Mouse (Mus musculus): Measurements from ENCODE around the gene Foxa3. TPM values are rescaled to one million over a fixed set of nuclear protein-coding genes. Genes with fewer than 3 reads are reported as not detected.

Gene Foxa3
- polyA plus RNA-seq, 1 experiment from 2014 or later, result 0.62 TPM

DNA sequence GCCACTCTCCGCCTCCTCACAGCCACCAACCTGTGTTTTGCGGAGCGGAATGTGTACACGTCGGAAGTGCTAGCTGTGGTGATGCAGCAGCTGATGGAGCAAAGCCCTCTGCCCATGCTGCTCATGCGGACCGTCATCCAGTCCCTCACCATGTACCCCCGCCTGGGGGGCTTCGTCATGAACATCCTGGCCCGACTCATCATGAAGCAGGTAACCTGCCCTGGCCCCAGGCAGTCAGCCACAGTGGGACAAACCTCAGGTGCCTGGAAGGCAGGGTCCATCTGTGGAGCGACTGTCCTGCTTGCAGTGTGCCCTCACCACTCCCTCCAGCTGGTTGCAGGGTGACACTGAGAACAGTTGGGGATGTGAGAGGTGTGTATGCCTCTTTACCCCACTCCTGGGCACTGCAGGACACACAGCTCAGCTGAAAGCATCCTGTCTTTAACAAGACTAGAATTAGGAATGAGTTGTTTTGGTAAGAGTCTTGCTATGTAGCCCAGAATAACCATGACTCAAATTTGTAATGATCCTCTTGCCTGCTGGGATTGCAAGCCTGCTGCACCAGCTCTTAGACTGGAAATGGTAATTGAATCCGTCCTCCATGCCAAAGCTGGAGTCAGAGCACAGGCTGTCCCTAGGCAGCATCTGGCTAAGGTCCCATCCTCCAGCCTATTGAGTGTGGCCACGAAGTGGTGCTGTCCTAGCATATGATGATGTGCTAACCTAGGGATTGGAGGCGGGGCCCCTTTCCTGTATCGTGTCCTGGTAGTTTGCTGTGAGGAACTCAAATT is 29.2 kb upstream of the Foxa3 start:
- H3K4me3 ChIP-seq, result no peak overlapping the region
- H3K27ac ChIP-seq, result no peak overlapping the region
- 87% methylated on average over 15 of the region's 15 CpGs for WGBS
- no peaks in the 10 kb centered on the region for H3K9me3 ChIP-seq
- ATAC-seq (ENCODE audit: insufficient number of reproducible peaks, insufficient read depth, low FRiP score, low TSS enrichment, low read depth), result no peak
- H3K4me2 ChIP-seq, result no peak overlapping the region
- peaks cover 70% of the 10 kb centered on the region for H3K36me3 ChIP-seq
- no peak overlapping the region for H3K9ac ChIP-seq
- H3K4me1 ChIP-seq, result peaks cover 10% of the 10 kb centered on the region
- H3K27me3 ChIP-seq, result no peaks in the 10 kb centered on the region

DNA sequence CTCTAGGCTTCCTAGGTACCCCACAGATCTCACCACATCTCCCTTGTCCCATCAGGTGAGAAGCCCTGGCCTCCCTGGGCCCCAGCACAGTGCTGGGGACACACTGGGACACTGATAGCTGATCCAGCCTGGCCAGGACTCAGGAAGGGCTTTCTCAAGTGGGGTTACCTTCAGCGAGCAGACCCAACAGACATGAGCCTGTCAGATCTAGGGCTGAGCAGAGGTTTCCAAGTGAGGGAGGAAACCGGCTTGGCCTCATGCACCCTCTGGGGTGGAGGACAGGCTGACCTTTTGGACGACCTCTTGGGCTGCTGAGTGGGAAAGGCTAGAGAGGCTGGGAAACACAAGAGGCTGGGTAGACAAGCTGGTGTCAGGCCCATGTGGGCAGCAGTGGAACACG is 27.8 kb upstream of the Foxa3 start:
- 68% methylated on average over 4 of the region's 4 CpGs for WGBS
- H3K36me3 ChIP-seq, result peaks cover 84% of the 10 kb centered on the region

DNA sequence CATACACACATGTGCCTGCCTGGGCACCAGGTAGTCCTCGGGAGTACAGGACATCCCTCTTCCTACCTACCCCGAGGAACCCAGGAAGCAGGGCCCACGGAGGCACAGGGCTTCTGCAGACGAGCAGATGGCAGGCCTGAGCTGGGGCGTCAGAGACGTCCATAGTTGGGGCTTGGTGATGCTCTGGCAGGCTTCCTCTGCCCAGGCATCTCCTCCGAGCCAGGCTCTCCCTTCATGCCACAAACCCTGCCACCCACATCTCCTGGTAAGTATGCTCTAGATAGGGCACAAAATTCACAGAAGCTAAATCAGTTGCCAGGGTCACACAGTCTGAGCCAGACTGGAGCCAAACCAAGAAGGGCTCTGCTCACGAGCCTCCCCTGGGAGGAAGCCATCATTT is 26.8 kb upstream of the Foxa3 start:
- no peak overlapping the region for H3K4me2 ChIP-seq
- H3K9ac ChIP-seq, result 0 out of 2 replicates have a peak overlapping the region, but pooled peaks have one; percentile 21
- ATAC-seq (ENCODE audit: insufficient number of reproducible peaks, insufficient read depth, low FRiP score, low TSS enrichment, low read depth), result no peak
- H3K4me3 ChIP-seq, result no peak overlapping the region
- WGBS, result 83% methylated on average over 8 of the region's 8 CpGs
- no peaks in the 10 kb centered on the region for H3K9me3 ChIP-seq
- H3K4me1 ChIP-seq, result peaks cover 10% of the 10 kb centered on the region
- H3K27me3 ChIP-seq, result no peaks in the 10 kb centered on the region
- no peak overlapping the region for H3K27ac ChIP-seq
- H3K36me3 ChIP-seq, result peaks cover 89% of the 10 kb centered on the region

More for the DNA sequence above, 27.8 kb upstream of the Foxa3 start:
- H3K4me1 ChIP-seq, result peaks cover 10% of the 10 kb centered on the region
- no peaks in the 10 kb centered on the region for H3K9me3 ChIP-seq
- H3K9ac ChIP-seq, result no peak overlapping the region
- no peaks in the 10 kb centered on the region for H3K27me3 ChIP-seq
- no peak for ATAC-seq (ENCODE audit: insufficient number of reproducible peaks, insufficient read depth, low FRiP score, low TSS enrichment, low read depth)
- H3K27ac ChIP-seq, result no peak overlapping the region
- no peak overlapping the region for H3K4me3 ChIP-seq
- no peak overlapping the region for H3K4me2 ChIP-seq

DNA sequence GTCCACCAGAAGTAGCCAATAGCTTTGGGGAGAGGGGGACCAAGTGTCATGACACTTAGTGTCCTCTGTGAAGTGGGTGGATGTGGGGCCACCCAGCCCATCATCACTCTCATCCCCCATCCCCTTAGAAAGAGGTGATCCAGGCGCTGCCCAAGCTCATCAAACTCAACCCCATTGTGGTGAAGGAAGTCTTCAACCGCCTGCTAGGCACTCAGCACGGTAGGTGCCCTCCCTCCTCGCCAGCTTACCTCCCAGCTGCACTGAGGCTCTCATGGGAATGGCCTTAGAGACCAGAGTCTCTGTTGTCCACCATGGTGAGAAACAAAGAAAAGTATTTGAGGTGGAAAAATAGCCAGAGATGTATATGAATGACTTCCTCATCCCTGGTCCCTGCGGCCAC is 25.9 kb upstream of the Foxa3 start:
- Histone ChIP-seq H3K4me3 (no peak overlapping the region), H3K27me3 (no peaks in the 10 kb centered on the region), H3K9ac (no peak overlapping the region), H3K36me3 (peaks cover 97% of the 10 kb centered on the region), H3K4me1 (peaks cover 4% of the 10 kb centered on the region), H3K4me2 (no peak overlapping the region), H3K9me3 (no peaks in the 10 kb centered on the region), H3K27ac (no peak overlapping the region)
- WGBS, result 92% methylated on average over 5 of the region's 5 CpGs
- ATAC-seq (ENCODE audit: insufficient number of reproducible peaks, insufficient read depth, low FRiP score, low TSS enrichment, low read depth), result no peak

DNA sequence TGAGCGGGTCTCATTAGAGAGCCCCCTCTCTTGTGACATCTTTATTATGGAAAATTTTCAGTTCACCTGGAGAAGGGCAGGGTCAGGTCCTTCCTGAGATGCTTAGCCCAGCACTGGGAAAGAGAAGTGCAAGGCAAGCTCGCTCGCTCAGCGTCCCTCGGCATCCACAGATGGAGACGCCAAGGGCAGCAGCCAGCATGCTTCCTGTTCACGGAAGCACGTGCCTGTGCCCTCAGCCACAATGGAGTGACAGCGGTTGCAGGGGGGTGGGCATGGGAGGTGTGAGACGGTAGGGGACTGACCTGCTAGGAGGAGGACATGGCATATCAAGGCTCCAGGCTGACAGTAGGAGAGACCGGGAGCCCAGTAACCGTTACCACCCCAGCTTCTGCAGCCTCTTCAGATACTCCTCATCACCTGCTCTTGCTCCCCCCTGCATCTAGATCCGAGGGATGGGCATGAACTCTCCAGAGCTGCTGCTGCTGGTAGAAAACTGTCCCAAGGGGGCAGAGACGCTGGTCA is 24.7 kb upstream of the Foxa3 start:
- no peak overlapping the region for H3K4me2 ChIP-seq
- no peaks in the 10 kb centered on the region for H3K4me1 ChIP-seq
- no peak overlapping the region for H3K4me3 ChIP-seq
- no peak overlapping the region for H3K27ac ChIP-seq
- H3K27me3 ChIP-seq, result no peaks in the 10 kb centered on the region
- peaks cover 99% of the 10 kb centered on the region for H3K36me3 ChIP-seq
- peak overlapping the region; percentile 16; the same call in 1 of the 2 replicates for H3K9ac ChIP-seq
- no peak for ATAC-seq (ENCODE audit: insufficient number of reproducible peaks, insufficient read depth, low FRiP score, low TSS enrichment, low read depth)
- H3K9me3 ChIP-seq, result no peaks in the 10 kb centered on the region
- 90% methylated on average over 14 of the region's 14 CpGs for WGBS

DNA sequence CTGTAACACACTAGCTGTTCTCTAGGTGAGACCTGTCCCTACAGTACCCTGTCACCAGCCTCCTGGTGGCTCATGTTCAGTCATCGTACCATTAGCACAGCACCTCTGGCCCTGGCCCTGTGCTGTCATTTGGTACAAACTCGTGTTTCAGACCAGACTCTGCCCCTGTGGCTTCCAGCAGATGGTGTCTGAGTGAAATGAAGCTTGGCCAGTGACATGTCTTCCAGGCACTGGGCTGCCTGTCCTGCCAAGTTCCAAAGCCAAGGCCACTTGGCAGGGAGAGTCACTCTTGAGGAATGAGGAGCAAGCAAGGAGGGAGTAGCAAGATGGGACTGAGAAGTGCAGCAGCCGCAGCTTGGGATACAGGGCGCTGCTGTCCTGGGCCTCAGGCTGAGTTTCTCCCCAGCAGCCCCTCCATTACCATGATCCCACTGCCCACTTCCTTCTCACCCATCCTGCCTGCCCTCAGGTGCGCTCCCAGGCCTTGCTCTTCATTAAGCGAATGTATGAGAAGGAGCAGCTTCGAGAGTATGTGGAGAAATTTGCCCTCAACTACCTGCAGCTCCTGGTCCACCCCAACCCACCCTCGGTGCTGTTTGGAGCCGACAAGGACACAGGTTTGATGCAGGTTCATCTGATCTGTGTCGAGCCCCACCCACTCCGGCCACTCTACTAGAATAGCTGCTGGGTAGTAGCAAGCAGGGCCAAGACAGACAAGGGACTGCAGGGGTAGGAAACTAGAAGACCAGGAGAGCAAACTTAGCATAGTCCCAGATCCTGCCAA is 23.1 kb upstream of the Foxa3 start:
- no peak overlapping the region for H3K4me2 ChIP-seq
- ATAC-seq (ENCODE audit: insufficient number of reproducible peaks, insufficient read depth, low FRiP score, low TSS enrichment, low read depth), result no peak
- WGBS, result 85% methylated on average over 11 of the region's 11 CpGs
- H3K27ac ChIP-seq, result no peak overlapping the region
- no peaks in the 10 kb centered on the region for H3K27me3 ChIP-seq
- H3K4me1 ChIP-seq, result no peaks in the 10 kb centered on the region
- H3K4me3 ChIP-seq, result no peak overlapping the region
- peaks cover 99% of the 10 kb centered on the region for H3K36me3 ChIP-seq
- H3K9ac ChIP-seq, result 0 out of 2 replicates have a peak overlapping the region, but pooled peaks have one; percentile 16
- H3K9me3 ChIP-seq, result no peaks in the 10 kb centered on the region

DNA sequence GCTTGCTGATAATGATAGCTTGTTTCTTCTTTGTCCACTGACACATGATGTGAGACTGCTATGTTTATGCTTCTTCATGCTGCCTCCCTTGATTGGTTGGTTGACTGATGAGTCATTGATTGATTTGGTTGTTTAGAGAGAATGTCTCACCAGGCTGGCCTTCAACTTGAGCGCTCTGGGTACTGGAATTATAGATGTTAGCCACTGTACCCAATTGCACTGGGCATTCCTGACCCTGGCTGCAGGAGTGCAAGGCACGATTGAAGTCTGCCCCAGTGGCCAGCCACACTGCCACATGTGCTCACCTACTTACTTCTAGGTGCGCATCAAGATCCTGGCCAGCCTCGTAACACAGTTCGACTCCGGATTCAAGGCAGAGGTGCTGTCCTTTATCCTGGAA is 21.3 kb upstream of the Foxa3 start:
- H3K4me2 ChIP-seq, result no peak overlapping the region
- no peaks in the 10 kb centered on the region for H3K9me3 ChIP-seq
- no peaks in the 10 kb centered on the region for H3K4me1 ChIP-seq
- H3K9ac ChIP-seq, result no peak overlapping the region
- no peak for ATAC-seq (ENCODE audit: insufficient number of reproducible peaks, insufficient read depth, low FRiP score, low TSS enrichment, low read depth)
- H3K27ac ChIP-seq, result no peak overlapping the region
- H3K4me3 ChIP-seq, result no peak overlapping the region
- peaks cover 100% of the 10 kb centered on the region for H3K36me3 ChIP-seq
- H3K27me3 ChIP-seq, result no peaks in the 10 kb centered on the region
- WGBS, result 98% methylated on average over 6 of the region's 6 CpGs

DNA sequence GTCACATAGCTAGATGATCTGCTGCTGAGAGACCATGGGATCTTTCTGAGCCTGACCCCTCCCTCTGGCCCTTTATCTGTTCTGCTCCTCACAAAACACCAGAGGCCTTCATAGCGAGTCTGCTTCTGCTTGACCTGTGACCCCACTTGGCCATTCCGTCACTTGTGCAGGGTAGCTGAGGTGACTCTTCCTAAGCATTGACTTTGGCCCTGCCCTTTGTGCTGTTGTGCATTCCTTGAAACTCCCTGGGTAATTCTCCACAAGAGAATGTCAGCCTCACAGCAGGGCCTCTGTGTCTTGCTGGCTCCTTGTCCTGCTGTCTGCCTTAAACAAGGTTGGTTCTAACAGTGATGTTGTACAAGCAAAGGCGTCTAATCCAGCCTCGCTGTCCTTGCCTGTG is 8.3 kb upstream of the Foxa3 start:
- no peaks in the 10 kb centered on the region for H3K9me3 ChIP-seq
- H3K36me3 ChIP-seq, result peaks cover 81% of the 10 kb centered on the region
- no peak for ATAC-seq (ENCODE audit: insufficient number of reproducible peaks, insufficient read depth, low FRiP score, low TSS enrichment, low read depth)
- H3K4me1 ChIP-seq, result peaks cover 12% of the 10 kb centered on the region; the same call in 1 of the 2 replicates
- 77% methylated on average over 4 of the region's 4 CpGs for WGBS
- no peak overlapping the region for H3K9ac ChIP-seq
- no peak overlapping the region for H3K27ac ChIP-seq
- no peak overlapping the region for H3K4me3 ChIP-seq
- H3K4me2 ChIP-seq, result no peak overlapping the region
- no peaks in the 10 kb centered on the region for H3K27me3 ChIP-seq

DNA sequence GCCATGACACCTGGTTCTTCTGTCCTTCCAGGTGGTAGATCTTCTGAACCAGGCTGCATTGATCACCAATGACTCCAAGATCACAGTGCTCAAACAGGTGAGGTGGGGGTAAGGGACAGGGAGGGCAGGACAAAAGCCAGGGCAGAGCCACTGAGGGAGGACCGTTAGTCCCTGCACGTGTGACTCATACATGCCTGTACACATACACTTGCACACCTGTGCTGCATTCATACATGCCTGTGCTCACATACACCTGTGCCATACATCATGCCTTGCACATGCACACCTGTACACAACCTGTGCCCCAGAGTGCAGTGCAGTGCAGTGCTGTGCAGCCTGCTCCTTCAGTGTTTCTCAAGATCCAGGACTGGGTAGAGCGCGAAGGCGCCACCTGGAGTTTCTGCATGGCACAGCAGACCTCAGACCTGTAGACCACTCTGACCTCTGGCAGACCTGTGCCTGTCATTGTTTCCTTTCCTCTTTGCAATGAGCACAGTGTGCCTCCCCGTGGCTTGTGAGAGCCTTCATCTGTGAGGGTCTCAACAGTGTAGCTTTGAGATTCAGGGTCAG is 5.8 kb upstream of the Foxa3 start:
- H3K4me3 ChIP-seq, result no peak overlapping the region
- ATAC-seq (ENCODE audit: insufficient number of reproducible peaks, insufficient read depth, low FRiP score, low TSS enrichment, low read depth), result no peak
- no peak overlapping the region for H3K9ac ChIP-seq
- peaks cover 30% of the 10 kb centered on the region for H3K4me1 ChIP-seq
- no peak overlapping the region for H3K4me2 ChIP-seq
- no peaks in the 10 kb centered on the region for H3K9me3 ChIP-seq
- H3K27ac ChIP-seq, result no peak overlapping the region
- H3K27me3 ChIP-seq, result no peaks in the 10 kb centered on the region
- WGBS, result 62% methylated on average over 6 of the region's 6 CpGs
- peaks cover 56% of the 10 kb centered on the region for H3K36me3 ChIP-seq

DNA sequence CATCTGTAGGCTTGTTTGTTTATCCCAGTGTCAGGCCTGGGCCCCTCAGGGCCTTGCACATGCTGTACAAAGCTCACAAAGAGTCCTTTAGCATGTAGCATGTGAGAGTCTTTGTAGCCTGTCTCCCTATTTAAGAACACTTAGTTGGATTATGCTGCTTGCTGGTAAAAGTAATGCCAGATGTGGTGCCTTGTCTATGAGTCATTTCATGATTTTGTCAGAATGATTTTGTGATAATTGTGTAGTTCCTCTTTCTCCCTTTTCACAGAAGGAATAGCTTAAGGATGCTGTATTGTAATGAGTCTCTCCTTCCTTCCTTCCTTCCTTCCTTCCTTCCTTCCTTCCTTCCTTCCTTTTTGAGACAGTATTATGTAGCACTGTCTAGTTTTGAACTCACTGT is 4.7 kb upstream of the Foxa3 start:
- H3K9me3 ChIP-seq, result no peaks in the 10 kb centered on the region
- peaks cover 46% of the 10 kb centered on the region for H3K36me3 ChIP-seq
- no peak for ATAC-seq (ENCODE audit: insufficient number of reproducible peaks, insufficient read depth, low FRiP score, low TSS enrichment, low read depth)

DNA sequence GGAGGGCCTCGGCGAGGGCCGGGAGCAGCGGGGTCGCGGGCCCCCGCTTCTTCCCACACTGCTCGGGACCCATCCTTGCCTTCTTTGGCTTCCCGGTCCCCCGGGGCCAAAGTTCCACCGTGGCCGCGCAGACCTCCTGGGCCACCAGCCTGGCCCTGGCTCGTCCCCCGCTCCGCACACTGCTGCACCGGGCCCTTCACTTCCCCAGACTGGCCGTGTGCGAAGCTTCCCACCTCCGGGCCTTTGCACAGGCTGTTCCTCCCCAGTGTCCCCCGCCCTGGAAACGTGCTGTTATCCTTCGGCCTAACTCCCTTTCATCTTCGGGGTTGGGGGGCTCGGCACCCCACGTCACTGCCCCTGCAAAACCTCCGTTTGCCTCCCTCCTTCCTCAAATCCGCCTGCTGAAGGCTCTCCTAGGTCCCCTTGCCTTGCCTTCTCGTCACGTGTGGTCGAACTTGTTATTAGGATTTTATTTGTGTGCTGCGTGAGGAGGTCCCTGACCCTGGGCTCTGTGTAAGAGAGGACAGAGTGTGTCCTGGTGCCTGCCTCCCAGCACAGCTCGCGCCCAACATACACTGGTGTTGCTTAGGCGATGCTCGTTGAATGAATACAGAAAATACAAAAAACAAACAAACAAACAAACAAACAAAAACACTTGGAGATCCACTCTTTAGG is 1.4 kb upstream of the Foxa3 start:
- Histone ChIP-seq H3K4me1 (peaks cover 37% of the 10 kb centered on the region), H3K9me3 (no peaks in the 10 kb centered on the region), H3K27ac (peak overlapping the region; percentile 51; the same call in 1 of the 2 replicates), H3K4me2 (peak overlapping the region; percentile 87), H3K27me3 (peaks cover 42% of the 10 kb centered on the region), H3K4me3 (peak overlapping the region; percentile 95), H3K36me3 (peaks cover 12% of the 10 kb centered on the region), H3K9ac (peak overlapping the region; percentile 96)
- ATAC-seq (ENCODE audit: insufficient number of reproducible peaks, insufficient read depth, low FRiP score, low TSS enrichment, low read depth), result peak; percentile 48
- WGBS, result 2% methylated on average over 29 of the region's 36 CpGs

More for the DNA sequence above, 4.7 kb upstream of the Foxa3 start:
- Histone ChIP-seq H3K27ac (no peak overlapping the region), H3K4me3 (no peak overlapping the region), H3K27me3 (peaks cover 8% of the 10 kb centered on the region), H3K4me1 (peaks cover 36% of the 10 kb centered on the region), H3K9ac (no peak overlapping the region), H3K4me2 (no peak overlapping the region)

Measured in embryonic facial prominence, embryonic 13.5 days (tissue).